Mouse (Mus musculus): ENCODE results near the gene Tmem150b.

- TF ChIP-seq CTCF (IDR thresholded peaks at IDR 0.05; ENCODE audit: low read depth, low read length), result no peak
- no peak for TF ChIP-seq POLR2AphosphoS5 (IDR thresholded peaks at IDR 0.05; ENCODE audit: insufficient replicate concordance, low read depth, low read length)
- no peak for TF ChIP-seq GATA1 (IDR thresholded peaks at IDR 0.05; ENCODE audit: borderline replicate concordance, low read length)
- TF ChIP-seq TAL1 (conservative IDR thresholded peaks at IDR 0.05; ENCODE audit: low read depth, low read length), result no peak
- no peak for TF ChIP-seq GATA2 (IDR thresholded peaks at IDR 0.05; ENCODE audit: borderline replicate concordance, low read depth, low read length)
Measured at GRCm38 (mm10) chr7:4659911-4660443, 65.1 kb downstream of the Tmem150b start.

All from G1E (cell line).